Mouse (Mus musculus) kidney, adult 2 months (tissue): ENCODE results near the gene Adam11. TPM values are rescaled to one million over a fixed set of nuclear protein-coding genes. Genes with fewer than 3 reads are reported as not detected.

ENCODE experiments used
- DNase-seq: peaks from one replicate; pipeline ENCODE4 v3.0.0; 2021
- H3K27ac ChIP-seq: fragments of 200-500 bp; 2 replicates; pipeline ENCODE4 v1.5.1; 2012; ENCODE audit warnings: low read depth, low read length, control low read depth, inconsistent platforms; ENCODE audit not compliant: insufficient read depth
- H3K27me3 ChIP-seq: fragments of 200-500 bp; replicated peaks from 2 replicates; pipeline ENCODE4 v1.6.1; 2012; ENCODE audit warnings: mild to moderate bottlenecking, moderate library complexity, low read length, inconsistent platforms; ENCODE audit not compliant: control insufficient read depth, insufficient read depth
- H3K36me3 ChIP-seq: fragments of 200-500 bp; 2 replicates; pipeline ENCODE4 v1.6.1; 2012; ENCODE audit warnings: mild to moderate bottlenecking, moderate library complexity, low read length, inconsistent platforms; ENCODE audit not compliant: control insufficient read depth, insufficient read depth
- H3K4me1 ChIP-seq: fragments of 200-500 bp; 2 replicates; pipeline ENCODE4 v1.6.1; 2011; ENCODE audit warnings: low read length; ENCODE audit not compliant: control insufficient read depth, insufficient read depth
- H3K4me3 ChIP-seq: fragments of 200-500 bp; 2 replicates; pipeline ENCODE4 v1.5.1; 2011; ENCODE audit warnings: mild to moderate bottlenecking, low read depth, low read length, control low read depth; ENCODE audit not compliant: insufficient read depth
- CTCF ChIP-seq: fragments of 200-500 bp; conservative IDR thresholded peaks from 2 replicates; pipeline ENCODE4 v1.5.1; 2011; ENCODE audit warnings: low read depth, mild to moderate bottlenecking, control low read depth, low read length, moderate library complexity, mixed read lengths; ENCODE audit not compliant: insufficient read depth, insufficient read length
- POLR2A ChIP-seq: fragments of 200-500 bp; IDR thresholded peaks from one replicate; pipeline ENCODE4 v1.6.1; 2011; ENCODE audit warnings: low read depth, low read length, control low read depth
- WGBS: fragments of 180-500 bp; shearing (Covaris S2); methylation state at CpG from one replicate; pipeline ENCODE4 v1.1.7; 2018; 5-methylcytosine and 5-hydroxymethylcytosine counted together
- polyA plus RNA-seq: library from polyadenylated mRNA; depleted of rRNA; stranded (reverse); fragments of >200 nt; gene quantifications from 2 replicates; pipeline ENCODE4 v1.2.3, GENCODE M21; 2012

Adam11 gene
- polyA plus RNA-seq, 1 experiment, result 5.0 TPM

- TF ChIP-seq POLR2A (no peak), CTCF (no peak)
- 27% methylated on average over 14 of the region's 14 CpGs for WGBS
- Histone ChIP-seq H3K27me3 (no peaks in the 10 kb centered on the region), H3K4me3 (no peak overlapping the region), H3K4me1 (peaks cover 6% of the 10 kb centered on the region; the same call in 1 of the 2 replicates), H3K36me3 (no peaks in the 10 kb centered on the region), H3K27ac (peak overlapping the region; percentile 57)
- DNase-seq, result peak; percentile 43
These were observed 30.6 kb downstream of the Adam11 start for GRCm38 (mm10) chr11:102791682-102792445.

GRCm38 (mm10) chr11:102794157-102794556, 32.9 kb downstream of the Adam11 start:
- Histone ChIP-seq H3K27ac (no peak overlapping the region), H3K4me1 (peaks cover 6% of the 10 kb centered on the region; the same call in 1 of the 2 replicates), H3K36me3 (no peaks in the 10 kb centered on the region), H3K27me3 (no peaks in the 10 kb centered on the region), H3K4me3 (no peak overlapping the region)
- WGBS, result 47% methylated on average over 8 of the region's 8 CpGs
- DNase-seq, result no peak
- TF ChIP-seq POLR2A (no peak), CTCF (no peak)

- H3K36me3 ChIP-seq, result no peaks in the 10 kb centered on the region
- no peaks in the 10 kb centered on the region for H3K4me1 ChIP-seq
- H3K4me3 ChIP-seq, result no peak overlapping the region
- WGBS, result 54% methylated on average over 5 of the region's 5 CpGs
- H3K27ac ChIP-seq, result no peak overlapping the region
- DNase-seq, result no peak
- TF ChIP-seq CTCF, result no peak
- TF ChIP-seq POLR2A, result no peak
- H3K27me3 ChIP-seq, result no peaks in the 10 kb centered on the region
These were observed 42.2 kb downstream of the Adam11 start for GRCm38 (mm10) chr11:102803453-102803852.

- no peak for TF ChIP-seq CTCF
- Histone ChIP-seq H3K27me3 (no peaks in the 10 kb centered on the region), H3K4me1 (no peaks in the 10 kb centered on the region), H3K4me3 (no peak overlapping the region), H3K27ac (no peak overlapping the region), H3K36me3 (no peaks in the 10 kb centered on the region)
- DNase-seq, result no peak
- WGBS, result 53% methylated on average over 5 of the region's 5 CpGs
These were observed 47.0 kb downstream of the Adam11 start for GRCm38 (mm10) chr11:102808246-102808645.

GRCm38 (mm10) chr11:102810721-102811485, 49.7 kb downstream of the Adam11 start:
- no peak for TF ChIP-seq POLR2A
- 46% methylated on average over 4 of the region's 4 CpGs for WGBS
- Histone ChIP-seq H3K27ac (no peak overlapping the region), H3K4me3 (no peak overlapping the region), H3K36me3 (no peaks in the 10 kb centered on the region), H3K4me1 (no peaks in the 10 kb centered on the region), H3K27me3 (no peaks in the 10 kb centered on the region)
- DNase-seq, result peak; percentile 17

- TF ChIP-seq POLR2A (no peak), CTCF (no peak)
- no peaks in the 10 kb centered on the region for H3K36me3 ChIP-seq
- H3K27ac ChIP-seq, result no peak overlapping the region
- no peak for DNase-seq
- H3K27me3 ChIP-seq, result peaks cover 15% of the 10 kb centered on the region
- no peak overlapping the region for H3K4me3 ChIP-seq
- H3K4me1 ChIP-seq, result peaks cover 2% of the 10 kb centered on the region; the same call in 1 of the 2 replicates
These were observed 53.6 kb downstream of the Adam11 start for GRCm38 (mm10) chr11:102814881-102815280.
